Mouse (Mus musculus) bone marrow, adult 2 months (tissue): ENCODE measurements around the gene Sox21.

ENCODE experiments used
- CTCF ChIP-seq: fragments of 200-500 bp; IDR thresholded peaks from 2 replicates; pipeline ENCODE4 v1.5.1; 2011; ENCODE audit warnings: low read length, control low read depth; ENCODE audit not compliant: control insufficient read depth, insufficient read depth
- POLR2A ChIP-seq: fragments of 200-500 bp; IDR thresholded peaks from 2 replicates; pipeline ENCODE4 v1.6.1; 2011; ENCODE audit warnings: low read depth, mild to moderate bottlenecking, control low read depth, low read length, borderline replicate concordance; ENCODE audit not compliant: control insufficient read depth

DNA sequence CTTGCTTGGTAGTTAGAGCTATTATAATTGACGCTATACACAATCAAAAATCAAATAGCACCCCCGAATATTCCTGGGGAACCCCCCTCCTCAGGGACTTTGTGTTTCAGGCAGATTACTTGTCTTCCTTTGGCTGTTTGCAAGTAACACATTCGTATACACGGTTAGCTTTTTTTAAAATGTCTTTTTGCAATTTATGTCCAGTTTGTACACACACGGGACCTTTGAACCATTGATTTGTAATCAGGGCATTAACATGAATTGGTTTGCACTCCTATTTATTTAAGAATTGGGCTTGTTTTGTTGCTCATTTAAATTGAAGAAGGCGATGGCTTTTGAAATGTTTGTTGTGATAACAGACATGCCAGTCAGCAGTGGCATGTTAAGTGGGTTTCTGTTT lies 956 bp upstream of the Sox21 start:
- TF ChIP-seq CTCF = no peak
- no peak for TF ChIP-seq POLR2A
